17 mouse cellular contexts compared by ENCODE assay signal in genomic region chr5:36129661-36130060, GRCm38 (mm10).
A peak's percentile ranks its signal among the peaks of the same experiment; 100 is the strongest.
DNase-seq lines count a peak whose midpoint lies in the region; ATAC-seq and TF ChIP-seq lines count a peak whose summit lies in the region.
"Had no signal": no experiment of that assay in that cellular context is flagged by ENCODE, and none has a peak within 500 bp of the region (broad histone marks: within the 10 kb centered on the region; RNA-seq: fewer than 3 reads in every experiment).

No protein-coding gene starts in this region.

- H3K27ac ChIP-seq in gastrocnemius, adult 2 months: no peak overlapping the region
- H3K27ac ChIP-seq in lung, postnatal 0 days (ENCODE audit: low read length): no peak overlapping the region
- peak overlapping the region; percentile 68; the same call in 1 of the 2 replicates for H3K27ac ChIP-seq in layer of hippocampus, adult 2 months

- no peak for TF ChIP-seq EP300 in lung, postnatal 0 days (IDR thresholded peaks at IDR 0.05)

- no peaks in the 10 kb centered on the region for H3K27me3 ChIP-seq in lung, postnatal 0 days (replicated peaks; ENCODE audit: insufficient read depth, low read length)
- H3K27me3 ChIP-seq: hindbrain, embryonic 15.5 days; limb, embryonic 15.5 days; lung, embryonic 15.5 days had no signal

- H3K9me3 ChIP-seq in lung, postnatal 0 days (ENCODE audit: low read length): no peaks in the 10 kb centered on the region
- H3K9me3 ChIP-seq: G1E; hindbrain, embryonic 15.5 days; limb, embryonic 15.5 days; lung, embryonic 15.5 days had no signal

- 34% methylated on average over 2 of the region's 2 CpGs for WGBS in lung, postnatal 0 days

- ATAC-seq in lung, postnatal 0 days: no peak

- intact Hi-C loops in gastrocnemius, adult 2 months (cut with DNase I): no loop called here
- intact Hi-C loops in gastrocnemius, postnatal 36 days (cut with DNase I): loop anchor here (5.0 kb wide), 1 partner anchor 92 kb away; no protein-coding TSS in a partner anchor

- no peaks in the 10 kb centered on the region for H3K36me3 ChIP-seq in lung, postnatal 0 days (ENCODE audit: insufficient read depth, low read length)
- H3K36me3 ChIP-seq: G1E; hindbrain, embryonic 15.5 days; limb, embryonic 15.5 days; lung, embryonic 15.5 days had no signal

- H3K4me3 ChIP-seq in gastrocnemius, adult 2 months: no peak overlapping the region
- no peak overlapping the region for H3K4me3 ChIP-seq in lung, postnatal 0 days (ENCODE audit: low read depth, low read length)
- H3K4me3 ChIP-seq in layer of hippocampus, adult 2 months: no peak overlapping the region
- H3K4me3 ChIP-seq: hindbrain, embryonic 15.5 days; limb, embryonic 15.5 days; lung, embryonic 15.5 days had no signal

- no peak overlapping the region for H3K4me2 ChIP-seq in lung, postnatal 0 days (replicated peaks; ENCODE audit: low read depth, low read length)
- H3K4me2 ChIP-seq: hindbrain, embryonic 15.5 days; limb, embryonic 15.5 days; lung, embryonic 15.5 days had no signal

- H3K4me1 ChIP-seq in lung, postnatal 0 days (ENCODE audit: insufficient read depth, low read depth, low read length): no peaks in the 10 kb centered on the region

- H3K9ac ChIP-seq in lung, postnatal 0 days (replicated peaks; ENCODE audit: low read depth): no peak overlapping the region
- H3K9ac ChIP-seq: hindbrain, embryonic 15.5 days; limb, embryonic 15.5 days; lung, embryonic 15.5 days had no signal

- no peak for TF ChIP-seq CTCF in gastrocnemius, adult 2 months (IDR thresholded peaks at IDR 0.05)
- TF ChIP-seq CTCF in lung, postnatal 0 days (IDR thresholded peaks at IDR 0.05): no peak
- TF ChIP-seq CTCF in layer of hippocampus, adult 2 months (conservative IDR thresholded peaks at IDR 0.05): no peak

- peak; percentile 43 for DNase-seq in gastrocnemius, adult 2 months
- DNase-seq in gastrocnemius, postnatal 36 days: no peak
- DNase-seq in lung, postnatal 10 days: peak; percentile 60
- no peak for DNase-seq in lung, postnatal 0 days (ENCODE audit: low spot score)
- peak in 1 of 2 experiments; percentile 58 for DNase-seq in layer of hippocampus, adult 2 months (ENCODE audit: low spot score in 2 of 2)
- DNase-seq in layer of hippocampus, postnatal 25 days (ENCODE audit: extremely low spot score in 1 of 2, low spot score in 1 of 2): peak; percentile 19 to 24
- no peak for DNase-seq in T-cell, adult 2 months (ENCODE audit: low spot score)
- no peak for DNase-seq in right cerebral cortex, adult 18-20 months
- DNase-seq: adrenal gland, adult 8-10 months; embryo, embryonic 11 days; kidney, adult 18-20 months; kidney, postnatal 14 days; thymus, postnatal 4 days had no signal

Comparison
In these comparisons a context has a peak if more than half of its experiments do, and no peak if none do; other contexts are left out.
1. DNase-seq: peak in gastrocnemius, adult 2 months (single experiment), lung, postnatal 10 days (single experiment) and layer of hippocampus, postnatal 25 days (2 of 2); none in gastrocnemius, postnatal 36 days (0 of 2), lung, postnatal 0 days (single experiment), T-cell, adult 2 months (single experiment) and right cerebral cortex, adult 18-20 months (single experiment).